Mouse (Mus musculus) layer of hippocampus, postnatal 36 days (tissue): ENCODE results near the gene Gm8947. TPM values are rescaled to one million over a fixed set of nuclear protein-coding genes. Genes with fewer than 3 reads are reported as not detected.
A peak's percentile ranks its signal among the peaks of the same experiment; 100 is the strongest.

Source experiments
- DNase-seq, 2 experiments: peaks; one replicate each; pipeline ENCODE4 v3.0.0; 2022
- total RNA-seq, 2 experiments: library from RNA; stranded (reverse); gene quantifications; 2 replicates each; pipeline ENCODE4 v1.2.3; 2021

Gene Gm8947
- total RNA-seq, 2 experiments from 2014 or later: not detected

GRCm38 (mm10) chr1:151227506-151227905 lies 35.3 kb downstream of the Gm8947 start:
- DNase-seq: no peak

GRCm38 (mm10) chr1:151228320-151228989 lies 36.3 kb downstream of the Gm8947 start:
- no peak for DNase-seq

GRCm38 (mm10) chr1:151232346-151232745 lies 40.2 kb downstream of the Gm8947 start:
- DNase-seq: no peak

- DNase-seq: no peak
These were observed 41.6 kb downstream of the Gm8947 start for GRCm38 (mm10) chr1:151233756-151234155.

GRCm38 (mm10) chr1:151235574-151235973 lies 43.4 kb downstream of the Gm8947 start:
- no peak for DNase-seq

- peak; percentile 45 to 53 for DNase-seq
These were observed 44.2 kb downstream of the Gm8947 start for GRCm38 (mm10) chr1:151236141-151236930.

GRCm38 (mm10) chr1:151237780-151238179 lies 45.6 kb downstream of the Gm8947 start:
- DNase-seq: no peak

- no peak for DNase-seq
These were observed 51.2 kb downstream of the Gm8947 start for GRCm38 (mm10) chr1:151243332-151243731.

Other genes with a start within 250 kb of the Gm8947 start
- 1 to 10 TPM; 2.2 to 4.2 TPM for gene Hmcn1, start 198.9 kb upstream of the Gm8947 start, total RNA-seq
- not detected for gene Gm47985, start 9.8 kb upstream of the Gm8947 start, total RNA-seq
- gene Gm47995, start 6.1 kb downstream of the Gm8947 start, total RNA-seq: not detected
- not detected for gene 3110040M04Rik, start 11.7 kb downstream of the Gm8947 start, total RNA-seq
- not detected for gene Gm47996, start 17.8 kb downstream of the Gm8947 start, total RNA-seq
- gene Ivns1abp, start 152.1 kb downstream of the Gm8947 start, total RNA-seq: 10 to 100 TPM; 97.7 to 99.2 TPM
- 10 to 100 TPM; 15.0 to 17.2 TPM for gene Swt1, start 236.1 kb downstream of the Gm8947 start, total RNA-seq
- 10 to 100 TPM; 36.1 to 36.5 TPM for gene Trmt1l, start 236.2 kb downstream of the Gm8947 start, total RNA-seq